Mouse (Mus musculus) testis, postnatal 10 days (tissue): ENCODE measurements around the gene Adamts12.

Experiments used
- DNase-seq: peaks from one replicate; pipeline ENCODE4 v3.0.0; 2021; ENCODE audit warnings: low spot score

Gene Adamts12

GRCm38 (mm10) chr15:11064558-11065411 is at the start of gene Adamts12:
Gene Adamts12 (plus strand): TSS chr15:11064790.
- DNase-seq: peak; percentile 76

GRCm38 (mm10) chr15:11014931-11015330 is 49.7 kb upstream of the Adamts12 start:
- DNase-seq: no peak

DNA sequence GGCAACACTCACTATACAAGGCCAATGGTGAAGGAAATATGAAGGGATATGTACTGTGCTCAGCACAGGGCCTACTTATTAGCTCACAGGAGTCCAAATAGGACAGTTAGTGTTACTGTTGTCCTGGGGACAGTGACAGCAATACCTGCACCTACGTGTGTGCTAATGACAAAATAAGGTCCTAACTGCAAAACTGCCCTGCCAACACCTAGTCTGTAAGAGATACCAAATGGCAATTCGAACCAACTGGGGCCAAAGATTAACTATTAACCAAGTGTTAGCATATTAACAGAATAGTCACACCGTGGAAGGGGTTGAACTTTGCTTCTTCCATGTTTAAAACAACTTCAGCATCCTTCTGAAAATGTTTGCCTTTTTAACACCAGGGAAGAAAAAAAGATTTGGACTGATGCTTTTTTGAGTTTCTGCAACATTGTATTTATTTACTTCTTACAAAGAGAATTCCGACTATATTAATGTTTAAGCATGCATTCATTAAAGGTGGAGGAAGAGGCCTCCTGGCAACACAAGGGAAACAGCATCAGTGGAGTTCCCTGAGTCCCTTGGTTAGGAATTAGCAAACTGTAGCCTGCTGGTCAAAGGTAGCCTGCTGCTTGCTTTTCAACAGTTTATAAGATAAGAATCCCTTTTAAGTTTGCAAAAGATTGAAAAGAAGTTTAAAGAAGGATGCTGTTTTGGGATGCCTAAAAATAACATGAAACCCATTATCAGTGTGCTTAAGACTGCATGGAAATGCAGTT is 37.6 kb upstream of the Adamts12 start:
- no peak for DNase-seq

- no peak for DNase-seq
Observed at GRCm38 (mm10) chr15:11030188-11030587, 34.4 kb upstream of the Adamts12 start.

DNA sequence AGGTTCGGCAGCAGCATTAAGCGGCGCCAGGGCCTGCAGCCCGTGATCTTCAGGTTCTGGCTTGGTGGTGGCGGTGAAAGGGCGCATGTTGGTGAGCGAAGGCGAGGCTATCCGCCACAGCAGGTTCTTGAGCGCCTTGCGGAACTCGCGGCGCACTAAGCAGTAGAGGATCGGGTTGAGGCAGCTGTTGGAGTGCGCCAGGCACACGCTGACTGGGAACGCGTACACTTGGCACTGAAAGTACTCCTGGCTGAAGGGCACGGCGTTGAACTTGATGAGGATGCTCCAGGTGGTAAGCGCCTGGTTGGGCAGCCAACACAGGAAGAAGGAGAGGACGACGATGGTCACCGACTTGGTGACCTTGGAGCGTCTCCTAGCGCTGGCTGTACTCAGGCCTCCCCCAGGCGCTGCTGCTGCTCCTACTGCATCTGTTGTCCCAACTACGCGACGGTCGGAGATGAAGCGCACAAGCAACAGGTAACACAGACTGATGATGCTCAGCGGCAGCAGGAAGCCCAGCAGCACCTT is 28.6 kb upstream of the Adamts12 start:
- DNase-seq: no peak

DNA sequence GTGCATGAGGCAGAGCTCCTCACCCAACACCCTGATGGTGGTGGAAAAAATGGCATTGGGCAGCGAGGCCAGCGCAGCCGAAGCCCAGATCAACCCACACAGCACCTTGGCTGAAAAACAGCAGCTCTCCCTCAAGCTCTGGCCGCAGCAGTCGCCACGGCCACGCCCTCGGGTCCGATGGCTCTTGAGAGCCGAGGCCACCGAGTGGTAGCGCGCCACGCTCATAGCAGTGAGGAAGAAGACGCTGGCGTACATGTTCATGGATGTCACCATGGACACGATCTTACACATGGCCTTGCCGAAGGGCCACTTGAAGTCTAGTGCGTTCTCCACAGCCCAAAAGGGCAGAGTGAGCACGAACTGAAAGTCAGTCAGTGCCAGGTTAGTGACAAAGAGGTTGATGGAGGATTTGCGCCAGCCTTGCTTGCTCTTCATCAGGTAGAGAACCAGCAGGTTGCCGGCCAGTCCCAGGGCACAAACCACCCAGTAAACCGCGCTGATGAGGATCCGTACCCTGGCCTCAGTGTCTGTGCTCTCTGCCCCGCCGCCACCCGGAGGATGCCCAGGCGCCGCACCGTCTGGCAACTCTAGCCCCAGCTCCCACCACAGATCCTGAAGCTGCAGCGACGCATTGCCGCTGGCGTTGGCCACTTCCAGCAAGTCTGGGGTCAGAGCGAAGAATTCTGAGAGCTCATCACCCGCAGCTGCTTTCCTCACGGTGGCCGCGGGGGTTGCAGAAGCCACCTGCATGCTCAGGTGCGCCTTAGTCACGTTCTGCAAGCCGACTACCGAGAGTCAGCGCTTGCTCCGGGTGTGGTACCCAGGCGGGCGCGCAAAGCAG is 27.8 kb upstream of the Adamts12 start:
- DNase-seq: no peak

GRCm38 (mm10) chr15:11037376-11037695 is 27.3 kb upstream of the Adamts12 start:
- DNase-seq: no peak

GRCm38 (mm10) chr15:11037711-11038110 is 26.9 kb upstream of the Adamts12 start, which contains the start of gene Rxfp3:
Gene Rxfp3 (minus strand): TSS chr15:11037991.
- DNase-seq: peak; percentile 46

GRCm38 (mm10) chr15:11038476-11038875 is 26.1 kb upstream of the Adamts12 start:
- DNase-seq: peak; percentile 71

GRCm38 (mm10) chr15:11040067-11040466 is 24.5 kb upstream of the Adamts12 start:
- DNase-seq: no peak

- no peak for DNase-seq
Observed at GRCm38 (mm10) chr15:11041229-11041628, 23.4 kb upstream of the Adamts12 start.

DNA sequence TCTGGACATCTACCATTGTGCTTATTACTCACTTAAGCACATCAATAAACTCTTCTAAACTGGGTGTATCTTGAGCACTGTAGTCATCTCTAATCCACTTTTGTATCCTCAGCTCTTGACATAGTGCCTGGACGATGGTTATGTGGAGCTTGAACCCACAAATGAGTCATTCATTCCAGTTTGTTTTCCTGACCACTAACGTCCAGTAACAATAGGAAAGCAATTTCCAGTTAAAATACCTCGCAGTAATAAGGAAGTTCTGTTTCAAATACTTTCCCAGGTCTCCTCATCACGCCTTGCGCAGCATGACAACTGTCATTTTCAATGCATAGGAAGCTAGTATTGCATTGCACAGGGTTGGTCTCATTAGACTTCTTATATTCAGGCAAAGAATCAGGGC is 21.8 kb upstream of the Adamts12 start:
- DNase-seq: no peak

GRCm38 (mm10) chr15:11053678-11054439 is 10.7 kb upstream of the Adamts12 start:
- DNase-seq: no peak

GRCm38 (mm10) chr15:11054440-11055080 is 10.0 kb upstream of the Adamts12 start:
- no peak for DNase-seq

DNA sequence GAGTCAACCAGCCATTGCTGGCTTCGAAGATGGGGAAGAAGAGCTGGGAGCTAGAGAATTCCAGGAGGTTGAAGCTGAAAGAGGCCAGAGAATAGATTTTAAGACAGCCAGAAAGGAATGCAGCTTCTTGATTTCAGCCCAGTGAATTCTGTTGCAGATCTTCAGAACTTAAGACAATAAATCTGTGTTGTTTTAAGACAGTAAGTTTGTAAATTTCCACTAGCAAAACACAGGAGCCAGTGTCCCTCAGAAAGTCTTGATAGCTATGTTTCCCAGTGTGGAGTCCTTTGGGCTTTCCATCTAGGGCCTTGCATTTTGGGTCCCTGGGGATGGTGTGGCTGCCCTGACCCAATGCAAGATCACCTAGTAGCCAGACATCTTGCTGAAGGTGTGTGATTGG is 1.7 kb upstream of the Adamts12 start:
- no peak for DNase-seq

GRCm38 (mm10) chr15:11064160-11064557 is 431 bp upstream of the Adamts12 start:
- no peak for DNase-seq

DNA sequence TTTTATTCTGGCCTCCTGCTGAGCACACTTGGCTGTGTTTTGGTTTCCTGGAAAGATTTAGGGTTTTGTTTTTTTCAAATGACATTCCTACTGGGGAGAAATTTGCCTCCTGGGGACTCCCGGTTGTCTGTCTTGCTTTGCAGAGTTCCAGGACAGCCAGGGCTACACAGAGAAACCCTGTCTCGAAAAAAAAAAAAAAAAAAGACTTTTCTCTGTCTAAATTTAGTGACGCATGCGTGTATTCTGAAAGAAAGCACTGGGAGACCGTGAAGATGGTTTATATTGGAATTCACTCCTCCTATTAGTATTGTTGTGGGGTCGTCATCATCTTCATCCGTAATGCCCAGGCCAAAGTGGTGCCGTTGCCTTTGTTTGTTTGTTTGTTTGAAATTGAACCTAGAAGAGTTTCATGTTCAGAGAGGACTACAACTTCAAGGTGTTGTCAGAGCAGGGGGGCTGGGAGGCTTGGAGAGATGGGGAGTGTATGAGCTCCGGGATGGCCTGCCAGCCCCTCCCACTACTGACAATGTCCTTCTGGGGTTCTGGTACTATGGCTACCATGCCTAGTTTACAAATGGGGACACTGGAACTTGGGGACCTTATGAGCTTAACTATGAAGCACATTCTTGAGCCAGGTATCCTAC is 1.1 kb downstream of the Adamts12 start:
- no peak for DNase-seq

DNA sequence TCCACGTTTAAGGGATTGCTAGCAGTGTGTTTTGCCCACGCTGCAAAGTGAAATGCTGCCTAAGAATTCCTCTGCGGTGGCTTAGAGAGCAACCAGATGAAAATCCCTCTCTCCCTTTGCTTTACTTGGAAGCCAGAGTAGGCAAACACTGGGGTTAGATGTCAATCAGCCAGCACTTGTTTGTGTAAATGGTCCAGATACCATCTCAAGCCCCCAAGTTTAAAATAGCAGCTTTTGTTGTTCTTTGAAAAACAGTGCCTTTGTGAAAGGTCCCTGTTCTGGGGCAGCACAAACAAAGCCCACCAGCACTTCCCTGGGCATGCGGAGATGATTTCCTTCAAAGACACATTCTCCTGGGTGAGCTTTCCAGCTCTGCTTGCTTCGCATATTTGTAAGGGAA is 1.7 kb downstream of the Adamts12 start:
- no peak for DNase-seq

GRCm38 (mm10) chr15:11067891-11068290 is 3.3 kb downstream of the Adamts12 start:
- DNase-seq: no peak

- no peak for DNase-seq
Observed at GRCm38 (mm10) chr15:11075726-11076361, 11.3 kb downstream of the Adamts12 start.
